Mouse (Mus musculus) lung, embryonic 16.5 days (tissue): Measurements from ENCODE around the gene Sparc. TPM values are rescaled to one million over a fixed set of nuclear protein-coding genes. Genes with fewer than 3 reads are reported as not detected.

Experiments used
- ATAC-seq: fragments of 200-750 bp; cut with Nextera tagmentation; 2 replicates; pipeline ENCODE4 v1.8.0; 2017; ENCODE audit warnings: low read depth, mild to moderate bottlenecking, moderate library complexity
- H3K27ac ChIP-seq: fragments of 300-500 bp; sonication (generic); 2 replicates; pipeline ENCODE4 v1.5.1; 2014; ENCODE audit warnings: mild to moderate bottlenecking, control low read depth, low read length
- H3K27me3 ChIP-seq: fragments of 300-500 bp; sonication (generic); 2 replicates; pipeline ENCODE4 v1.6.1; 2014; ENCODE audit warnings: low read depth, low read length, mixed read lengths; ENCODE audit not compliant: control insufficient read depth, insufficient read depth
- H3K36me3 ChIP-seq: fragments of 300-500 bp; sonication (generic); 2 replicates; pipeline ENCODE4 v1.6.1; 2014; ENCODE audit warnings: low read length; ENCODE audit not compliant: control insufficient read depth, insufficient read depth
- H3K4me1 ChIP-seq: fragments of 300-500 bp; sonication (generic); replicated peaks from 2 replicates; pipeline ENCODE4 v1.6.1; 2014; ENCODE audit warnings: low read length, mixed read lengths; ENCODE audit not compliant: control insufficient read depth, insufficient read depth
- H3K4me2 ChIP-seq: fragments of 300-500 bp; sonication (generic); 2 replicates; pipeline ENCODE4 v1.6.1; 2014; ENCODE audit warnings: low read depth, low read length, control low read depth
- H3K4me3 ChIP-seq: fragments of 300-500 bp; sonication (generic); 2 replicates; pipeline ENCODE4 v1.5.1; 2014; ENCODE audit warnings: mild to moderate bottlenecking, low read length, control low read depth
- H3K9ac ChIP-seq: fragments of 300-500 bp; sonication (generic); 2 replicates; pipeline ENCODE4 v1.6.1; 2014; ENCODE audit warnings: low read length, control low read depth
- H3K9me3 ChIP-seq: fragments of 300-500 bp; sonication (generic); 2 replicates; pipeline ENCODE4 v1.6.1; 2016; ENCODE audit warnings: low read length; ENCODE audit not compliant: control insufficient read depth
- WGBS: fragments of 180-500 bp; shearing (Covaris S2); extraction: QIAGEN DNeasy Blood & Tissue Kit; methylation state at CpG from one replicate; pipeline ENCODE4 v1.1.7; 2014; 5-methylcytosine and 5-hydroxymethylcytosine counted together
- polyA plus RNA-seq: library from polyadenylated mRNA; unstranded; fragments of >200 nt; fragmentation: Nextera tagmentation; extraction: Ambion mirVana; gene quantifications from 2 replicates; pipeline ENCODE4 v1.2.1, GENCODE M21; 2015

Gene Sparc
- polyA plus RNA-seq, 1 experiment from 2014 or later: 2,256 TPM

GRCm38 (mm10) chr11:55404659-55405457, 18.1 kb downstream of the Sparc start:
- no peaks in the 10 kb centered on the region for H3K9me3 ChIP-seq
- H3K36me3 ChIP-seq: peaks cover 88% of the 10 kb centered on the region
- no peak overlapping the region for H3K9ac ChIP-seq
- peaks cover 15% of the 10 kb centered on the region for H3K4me1 ChIP-seq
- H3K27ac ChIP-seq: peak overlapping the region; percentile 90
- H3K4me2 ChIP-seq: no peak overlapping the region
- ATAC-seq: 0 out of 2 replicates have a peak, but pooled peaks have one; percentile 8
- no peak overlapping the region for H3K4me3 ChIP-seq
- WGBS: 77% methylated on average over 9 of the region's 9 CpGs
- H3K27me3 ChIP-seq: no peaks in the 10 kb centered on the region

- H3K4me3 ChIP-seq: no peak overlapping the region
- H3K9ac ChIP-seq: no peak overlapping the region
- no peak overlapping the region for H3K27ac ChIP-seq
- H3K9me3 ChIP-seq: no peaks in the 10 kb centered on the region
- H3K4me2 ChIP-seq: no peak overlapping the region
- ATAC-seq: peak; percentile 78
- peaks cover 80% of the 10 kb centered on the region for H3K36me3 ChIP-seq
- 67% methylated on average over 2 of the region's 2 CpGs for WGBS
- peaks cover 8% of the 10 kb centered on the region for H3K4me1 ChIP-seq
- H3K27me3 ChIP-seq: no peaks in the 10 kb centered on the region
Measured at GRCm38 (mm10) chr11:55400863-55401262, 22.1 kb downstream of the Sparc start.

GRCm38 (mm10) chr11:55398371-55398770, 24.6 kb downstream of the Sparc start:
- Histone ChIP-seq H3K4me3 (no peak overlapping the region), H3K4me2 (no peak overlapping the region), H3K9ac (no peak overlapping the region), H3K4me1 (no peaks in the 10 kb centered on the region), H3K9me3 (no peaks in the 10 kb centered on the region), H3K27me3 (no peaks in the 10 kb centered on the region), H3K36me3 (peaks cover 77% of the 10 kb centered on the region), H3K27ac (peak overlapping the region; percentile 44; the same call in 1 of the 2 replicates)
- 90% methylated on average over 8 of the region's 8 CpGs for WGBS
- ATAC-seq: no peak

GRCm38 (mm10) chr11:55397441-55397840, 25.5 kb downstream of the Sparc start:
- WGBS: 71% methylated on average over 9 of the region's 9 CpGs
- H3K4me3 ChIP-seq: no peak overlapping the region
- no peaks in the 10 kb centered on the region for H3K27me3 ChIP-seq
- peaks cover 68% of the 10 kb centered on the region for H3K36me3 ChIP-seq
- no peak overlapping the region for H3K4me2 ChIP-seq
- no peaks in the 10 kb centered on the region for H3K4me1 ChIP-seq
- H3K27ac ChIP-seq: peak overlapping the region; percentile 24; the same call in 1 of the 2 replicates
- ATAC-seq: peak; percentile 32; the same call in 1 of the 2 replicates
- no peak overlapping the region for H3K9ac ChIP-seq
- H3K9me3 ChIP-seq: no peaks in the 10 kb centered on the region

GRCm38 (mm10) chr11:55397036-55397435, 25.9 kb downstream of the Sparc start:
- no peak overlapping the region for H3K9ac ChIP-seq
- H3K9me3 ChIP-seq: no peaks in the 10 kb centered on the region
- H3K4me3 ChIP-seq: no peak overlapping the region
- WGBS: 84% methylated on average over 2 of the region's 2 CpGs
- H3K4me2 ChIP-seq: no peak overlapping the region
- peak overlapping the region; percentile 24; the same call in 1 of the 2 replicates for H3K27ac ChIP-seq
- H3K27me3 ChIP-seq: no peaks in the 10 kb centered on the region
- no peaks in the 10 kb centered on the region for H3K4me1 ChIP-seq
- ATAC-seq: peak; percentile 27; the same call in 1 of the 2 replicates
- H3K36me3 ChIP-seq: peaks cover 65% of the 10 kb centered on the region

- Histone ChIP-seq H3K4me1 (no peaks in the 10 kb centered on the region), H3K4me3 (no peak overlapping the region), H3K27ac (no peak overlapping the region), H3K27me3 (no peaks in the 10 kb centered on the region), H3K9me3 (no peaks in the 10 kb centered on the region), H3K4me2 (no peak overlapping the region), H3K36me3 (peaks cover 52% of the 10 kb centered on the region), H3K9ac (no peak overlapping the region)
- ATAC-seq: no peak
- WGBS: 64% methylated on average over 7 of the region's 7 CpGs
Measured at GRCm38 (mm10) chr11:55395073-55395642, 27.8 kb downstream of the Sparc start.

- Histone ChIP-seq H3K9me3 (no peaks in the 10 kb centered on the region), H3K9ac (no peak overlapping the region), H3K36me3 (peaks cover 46% of the 10 kb centered on the region), H3K27me3 (no peaks in the 10 kb centered on the region), H3K4me2 (no peak overlapping the region), H3K4me1 (no peaks in the 10 kb centered on the region), H3K4me3 (no peak overlapping the region), H3K27ac (no peak overlapping the region)
- no peak for ATAC-seq
- 59% methylated on average over 6 of the region's 6 CpGs for WGBS
Measured at GRCm38 (mm10) chr11:55394592-55394991, 28.4 kb downstream of the Sparc start.

- Histone ChIP-seq H3K27me3 (no peaks in the 10 kb centered on the region), H3K4me1 (no peaks in the 10 kb centered on the region), H3K9me3 (no peaks in the 10 kb centered on the region), H3K9ac (no peak overlapping the region), H3K27ac (no peak overlapping the region), H3K36me3 (peaks cover 28% of the 10 kb centered on the region), H3K4me3 (no peak overlapping the region), H3K4me2 (no peak overlapping the region)
- WGBS: 35% methylated on average over 10 of the region's 10 CpGs
- no peak for ATAC-seq
Measured at GRCm38 (mm10) chr11:55392474-55392873, 30.5 kb downstream of the Sparc start.

- Histone ChIP-seq H3K4me2 (no peak overlapping the region), H3K9me3 (no peaks in the 10 kb centered on the region), H3K4me1 (no peaks in the 10 kb centered on the region), H3K9ac (no peak overlapping the region), H3K27ac (no peak overlapping the region), H3K36me3 (peaks cover 8% of the 10 kb centered on the region), H3K27me3 (no peaks in the 10 kb centered on the region), H3K4me3 (no peak overlapping the region)
- peak; percentile 48; the same call in 1 of the 2 replicates for ATAC-seq
- 2% methylated on average over 2 of the region's 2 CpGs for WGBS
Measured at GRCm38 (mm10) chr11:55389778-55390177, 33.2 kb downstream of the Sparc start.
